Mouse (Mus musculus) lung, embryonic 14.5 days (tissue): ENCODE measurements around the gene Tomm40l. TPM values are rescaled to one million over a fixed set of nuclear protein-coding genes. Genes with fewer than 3 reads are reported as not detected.

ENCODE experiments used
- ATAC-seq: fragments of 200-750 bp; cut with Nextera tagmentation; 2 replicates; pipeline ENCODE4 v1.8.0; 2017; ENCODE audit warnings: mild to moderate bottlenecking, moderate TSS enrichment, moderate library complexity; ENCODE audit not compliant: insufficient read depth
- DNase-seq: peaks from one replicate; pipeline ENCODE4 v3.0.0-alpha.2; 2015
- H3K27ac ChIP-seq: fragments of 300-500 bp; sonication (generic); 2 replicates; pipeline ENCODE4 v1.5.1; 2014; ENCODE audit warnings: low read depth, mild to moderate bottlenecking, moderate library complexity
- H3K27me3 ChIP-seq: fragments of 300-500 bp; sonication (generic); 2 replicates; pipeline ENCODE4 v1.6.1; 2014; ENCODE audit warnings: low read length, control low read depth; ENCODE audit not compliant: insufficient read depth
- H3K36me3 ChIP-seq: fragments of 300-500 bp; sonication (generic); 2 replicates; pipeline ENCODE4 v1.6.1; 2014; ENCODE audit warnings: control low read depth; ENCODE audit not compliant: insufficient read depth
- H3K4me1 ChIP-seq: fragments of 300-500 bp; sonication (generic); 2 replicates; pipeline ENCODE4 v1.6.1; 2014; ENCODE audit warnings: antibody characterized with exemption, control low read depth; ENCODE audit not compliant: insufficient read depth
- H3K4me2 ChIP-seq: fragments of 300-500 bp; sonication (generic); 2 replicates; pipeline ENCODE4 v1.6.1; 2014; ENCODE audit warnings: mild to moderate bottlenecking
- H3K4me3 ChIP-seq: fragments of 300-500 bp; sonication (generic); 2 replicates; pipeline ENCODE4 v1.5.1; 2014; ENCODE audit warnings: low read depth, low read length
- H3K9ac ChIP-seq: fragments of 300-500 bp; sonication (generic); 2 replicates; pipeline ENCODE4 v1.6.1; 2014
- H3K9me3 ChIP-seq: fragments of 300-500 bp; sonication (generic); 2 replicates; pipeline ENCODE4 v1.6.1; 2016; ENCODE audit warnings: low read depth, low read length, control low read depth
- CTCF ChIP-seq: IDR thresholded peaks from 2 replicates; pipeline ENCODE4 v1.5.1; 2016; ENCODE audit warnings: antibody characterized with exemption, low read depth
- WGBS: fragments of 180-500 bp; shearing (Covaris S2); extraction: QIAGEN DNeasy Blood & Tissue Kit; methylation state at CpG from one replicate; pipeline ENCODE4 v1.1.7; 2014; 5-methylcytosine and 5-hydroxymethylcytosine counted together
- polyA plus RNA-seq: library from polyadenylated mRNA; unstranded; fragments of >200 nt; fragmentation: Nextera tagmentation; extraction: Ambion mirVana; gene quantifications from 2 replicates; pipeline ENCODE4 v1.2.1, GENCODE M21; 2014

Gene Tomm40l
- polyA plus RNA-seq, 1 experiment from 2014 or later: 37.9 TPM

GRCm38 (mm10) chr1:171227879-171228278 is 5.6 kb upstream of the Tomm40l start:
- Histone ChIP-seq H3K4me2 (no peak overlapping the region), H3K4me1 (no peaks in the 10 kb centered on the region), H3K27ac (no peak overlapping the region), H3K4me3 (no peak overlapping the region), H3K27me3 (no peaks in the 10 kb centered on the region), H3K36me3 (no peaks in the 10 kb centered on the region), H3K9ac (no peak overlapping the region), H3K9me3 (no peaks in the 10 kb centered on the region)
- ATAC-seq (no peak), DNase-seq (no peak)
- 87% methylated on average over 1 of the region's 1 CpGs for WGBS
- no peak for TF ChIP-seq CTCF

GRCm38 (mm10) chr1:171226780-171227179 is 4.5 kb upstream of the Tomm40l start:
- H3K4me2 ChIP-seq: no peak overlapping the region
- DNase-seq: no peak
- no peaks in the 10 kb centered on the region for H3K9me3 ChIP-seq
- no peaks in the 10 kb centered on the region for H3K4me1 ChIP-seq
- no peak overlapping the region for H3K27ac ChIP-seq
- H3K27me3 ChIP-seq: no peaks in the 10 kb centered on the region
- H3K36me3 ChIP-seq: no peaks in the 10 kb centered on the region
- ATAC-seq: no peak
- no peak overlapping the region for H3K9ac ChIP-seq
- no peak overlapping the region for H3K4me3 ChIP-seq
- no peak for TF ChIP-seq CTCF
- WGBS: 60% methylated on average over 4 of the region's 4 CpGs

GRCm38 (mm10) chr1:171224857-171225256 is 2.5 kb upstream of the Tomm40l start, which contains the start of gene Apoa2:
Gene Apoa2 (plus strand): TSS chr1:171225054.
- Histone ChIP-seq H3K27ac (no peak within 1 kb of the TSS), H3K4me1 (peaks cover 6% of the 10 kb centered on the region; the same call in 1 of the 2 replicates), H3K36me3 (peaks cover 8% of the 10 kb centered on the region; the same call in 1 of the 2 replicates), H3K4me2 (no peak within 1 kb of the TSS), H3K27me3 (no peaks in the 10 kb centered on the region), H3K9me3 (no peaks in the 10 kb centered on the region), H3K9ac (no peak within 1 kb of the TSS), H3K4me3 (no peak within 1 kb of the TSS)
- no peak for TF ChIP-seq CTCF
- DNase-seq (no peak), ATAC-seq (no peak)
- WGBS: 61% methylated on average over 5 of the region's 5 CpGs

DNA sequence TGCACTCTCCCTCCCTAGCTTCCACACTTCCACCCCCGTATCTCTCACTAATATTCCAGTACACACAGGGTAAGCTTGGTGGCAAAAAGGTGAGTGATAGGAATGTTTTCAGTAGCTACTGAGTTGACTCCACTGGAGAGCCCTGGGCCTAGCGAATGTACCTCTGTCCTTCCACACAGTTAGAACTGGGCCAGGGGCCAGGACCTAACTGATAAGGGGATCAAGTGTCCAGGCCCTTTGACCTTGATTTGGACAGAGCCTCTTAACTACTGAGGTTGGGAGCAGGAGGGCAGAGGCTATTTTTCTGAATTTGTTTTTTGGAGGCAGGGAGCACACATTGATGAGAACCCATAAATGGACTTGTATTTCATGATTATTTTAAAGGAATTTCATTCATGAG is 1.5 kb upstream of the Tomm40l start:
- no peak for ATAC-seq
- no peak for DNase-seq
- H3K27ac ChIP-seq: no peak overlapping the region
- WGBS: 58% methylated on average over 2 of the region's 2 CpGs
- H3K9ac ChIP-seq: no peak overlapping the region
- TF ChIP-seq CTCF: no peak
- no peaks in the 10 kb centered on the region for H3K27me3 ChIP-seq
- no peak overlapping the region for H3K4me3 ChIP-seq
- no peaks in the 10 kb centered on the region for H3K9me3 ChIP-seq
- peaks cover 6% of the 10 kb centered on the region; the same call in 1 of the 2 replicates for H3K4me1 ChIP-seq
- H3K36me3 ChIP-seq: peaks cover 18% of the 10 kb centered on the region
- H3K4me2 ChIP-seq: no peak overlapping the region

GRCm38 (mm10) chr1:171223168-171223567 is 854 bp upstream of the Tomm40l start:
- peak overlapping the region; percentile 58 for H3K4me2 ChIP-seq
- TF ChIP-seq CTCF: no peak
- DNase-seq (no peak), ATAC-seq (no peak)
- H3K9ac ChIP-seq: peak overlapping the region; percentile 59
- H3K4me1 ChIP-seq: peaks cover 6% of the 10 kb centered on the region; the same call in 1 of the 2 replicates
- no peaks in the 10 kb centered on the region for H3K27me3 ChIP-seq
- H3K4me3 ChIP-seq: peak overlapping the region; percentile 61
- 69% methylated on average over 6 of the region's 6 CpGs for WGBS
- H3K9me3 ChIP-seq: no peaks in the 10 kb centered on the region
- peaks cover 23% of the 10 kb centered on the region for H3K36me3 ChIP-seq
- peak overlapping the region; percentile 94 for H3K27ac ChIP-seq

DNA sequence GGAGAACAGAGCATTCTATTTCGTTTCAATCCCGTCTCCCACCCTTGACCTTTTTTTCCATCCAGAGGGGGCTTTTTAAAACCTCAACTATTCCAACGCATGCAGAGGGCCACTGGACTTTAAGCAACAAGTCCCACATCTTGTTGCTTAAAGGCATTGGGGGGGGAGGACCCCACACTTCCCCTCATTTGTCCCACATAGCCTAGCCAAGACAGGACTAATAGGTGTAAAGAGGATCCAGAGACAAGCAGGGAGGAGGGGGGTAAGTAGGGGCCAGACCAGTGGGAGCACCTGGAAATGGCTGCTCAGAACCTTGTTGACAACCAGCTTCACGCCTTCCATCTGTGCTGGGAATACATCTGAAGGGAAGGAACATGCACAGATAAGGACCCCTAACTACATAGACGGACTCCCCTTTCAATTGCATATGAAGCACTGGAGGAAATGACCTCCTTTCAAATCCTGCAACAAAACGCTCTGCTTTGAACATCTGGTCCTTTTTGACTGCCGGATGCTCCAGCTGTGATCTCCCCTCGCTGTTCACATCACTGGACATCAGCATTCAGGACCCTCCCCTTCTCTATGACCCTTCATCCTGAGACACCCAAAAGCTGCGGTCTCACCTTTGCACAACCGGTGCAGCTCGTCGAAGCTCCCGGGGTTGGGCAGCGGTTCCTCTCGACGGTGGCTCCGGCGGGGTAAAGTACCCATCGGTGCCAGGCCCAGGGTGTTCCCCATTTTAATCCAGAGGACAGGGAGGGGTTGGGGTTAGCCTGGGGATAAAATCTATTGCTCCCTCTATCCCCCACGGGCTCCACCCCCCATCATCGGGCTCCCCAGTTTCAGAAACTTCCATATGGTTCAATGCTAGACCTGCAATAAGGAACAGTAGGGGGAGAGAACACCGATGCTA is 777 bp downstream of the Tomm40l start:
- peak overlapping the region; percentile 61 for H3K4me3 ChIP-seq
- TF ChIP-seq CTCF: no peak
- H3K9ac ChIP-seq: peak overlapping the region; percentile 53
- H3K4me1 ChIP-seq: peaks cover 6% of the 10 kb centered on the region; the same call in 1 of the 2 replicates
- H3K9me3 ChIP-seq: no peaks in the 10 kb centered on the region
- no peak for ATAC-seq
- WGBS: 6% methylated on average over 22 of the region's 22 CpGs
- DNase-seq: no peak
- no peaks in the 10 kb centered on the region for H3K27me3 ChIP-seq
- H3K4me2 ChIP-seq: peak overlapping the region; percentile 91
- peaks cover 24% of the 10 kb centered on the region for H3K36me3 ChIP-seq
- H3K27ac ChIP-seq: 0 out of 2 replicates have a peak overlapping the region, but pooled peaks have one; percentile 12

- H3K27ac ChIP-seq: 0 out of 2 replicates have a peak overlapping the region, but pooled peaks have one; percentile 12
- WGBS: 8% methylated on average over 10 of the region's 10 CpGs
- no peaks in the 10 kb centered on the region for H3K27me3 ChIP-seq
- H3K9me3 ChIP-seq: no peaks in the 10 kb centered on the region
- H3K4me3 ChIP-seq: peak overlapping the region; percentile 61
- peak; percentile 93 for DNase-seq
- TF ChIP-seq CTCF: peak; percentile 94
- peak overlapping the region; percentile 91 for H3K4me2 ChIP-seq
- H3K9ac ChIP-seq: no peak overlapping the region
- H3K4me1 ChIP-seq: peaks cover 6% of the 10 kb centered on the region; the same call in 1 of the 2 replicates
- peak; percentile 6; the same call in 1 of the 2 replicates for ATAC-seq
- peaks cover 24% of the 10 kb centered on the region for H3K36me3 ChIP-seq
These were observed 1.4 kb downstream of the Tomm40l start for GRCm38 (mm10) chr1:171220871-171221270.
